Comparison of ENCODE assay signal across 10 mouse cellular contexts in genomic region chr1:182130830-182131229, GRCm38 (mm10). TPM values are rescaled to one million over a fixed set of nuclear protein-coding genes. Genes with fewer than 3 reads are reported as not detected.
A peak's percentile ranks its signal among the peaks of the same experiment; 100 is the strongest.
DNase-seq lines count a peak whose midpoint lies in the region; ATAC-seq lines count a peak whose summit lies in the region.
"Had no signal": no experiment of that assay in that cellular context is flagged by ENCODE, and none has a peak within 500 bp of the region (broad histone marks: within the 10 kb centered on the region; RNA-seq: fewer than 3 reads in every experiment).

No protein-coding gene starts in this region.

- H3K4me1 ChIP-seq in midbrain, embryonic 11.5 days (ENCODE audit: control insufficient read depth, insufficient read depth, low read length), result peaks cover 3% of the 10 kb centered on the region
- H3K4me1 ChIP-seq in midbrain, embryonic 16.5 days (ENCODE audit: control insufficient read depth, insufficient read depth, low read length), result peaks cover 7% of the 10 kb centered on the region
- H3K4me1 ChIP-seq in heart, embryonic 10.5 days, result peaks cover 8% of the 10 kb centered on the region

- no peak overlapping the region for H3K4me2 ChIP-seq in midbrain, embryonic 11.5 days
- no peak overlapping the region for H3K4me2 ChIP-seq in midbrain, embryonic 16.5 days (ENCODE audit: low read length)
- H3K4me2 ChIP-seq: embryonic facial prominence, embryonic 15.5 days had no signal

- H3K27ac ChIP-seq in midbrain, embryonic 11.5 days (ENCODE audit: low read depth, low read length), result no peak overlapping the region
- H3K27ac ChIP-seq in midbrain, embryonic 16.5 days (ENCODE audit: low read length), result no peak overlapping the region
- no peak overlapping the region for H3K27ac ChIP-seq in heart, embryonic 10.5 days
- H3K27ac ChIP-seq: embryonic facial prominence, embryonic 15.5 days had no signal

- H3K27me3 ChIP-seq in midbrain, embryonic 11.5 days (ENCODE audit: control insufficient read depth, insufficient read depth, low read length), result no peaks in the 10 kb centered on the region
- no peaks in the 10 kb centered on the region for H3K27me3 ChIP-seq in midbrain, embryonic 16.5 days (ENCODE audit: control insufficient read depth, insufficient read depth, low read depth, low read length)
- no peaks in the 10 kb centered on the region for H3K27me3 ChIP-seq in heart, embryonic 10.5 days (ENCODE audit: insufficient read depth, poor library complexity, severe bottlenecking)
- H3K27me3 ChIP-seq: embryonic facial prominence, embryonic 15.5 days; Patski had no signal

- peak; percentile 56 to 64 for DNase-seq in cerebellum, postnatal 10 days
- DNase-seq in cerebellum, adult 9-11 months, result no peak
- peak; percentile 84 for DNase-seq in midbrain, embryonic 11.5 days (ENCODE audit: low spot score, missing footprints)
- DNase-seq in testis, postnatal 10 days (ENCODE audit: low spot score), result peak; percentile 56
- DNase-seq in urinary bladder, adult 2 months (ENCODE audit: low spot score), result no peak
- no peak for DNase-seq in heart, embryonic 10.5 days (ENCODE audit: low spot score)

- no peak overlapping the region for H3K9ac ChIP-seq in midbrain, embryonic 11.5 days (ENCODE audit: low read length)
- H3K9ac ChIP-seq in midbrain, embryonic 16.5 days (ENCODE audit: low read depth, low read length), result no peak overlapping the region
- H3K9ac ChIP-seq: embryonic facial prominence, embryonic 15.5 days had no signal

- 58% methylated on average over 2 of the region's 2 CpGs for WGBS in midbrain, embryonic 11.5 days
- WGBS in midbrain, embryonic 16.5 days, result 46% methylated on average over 2 of the region's 2 CpGs
- WGBS in heart, embryonic 10.5 days, result 60% methylated on average over 2 of the region's 2 CpGs

- ATAC-seq in midbrain, embryonic 11.5 days (ENCODE audit: low FRiP score), result no peak
- no peak for ATAC-seq in midbrain, embryonic 16.5 days
- peak; percentile 37 to 73; a peak in 1 of 4 replicates for ATAC-seq in hematopoietic stem cell, adult 5-6 weeks (replicated peaks in 1 of 2; ENCODE audit: insufficient read depth in 1 of 2, low FRiP score in 2 of 2, low TSS enrichment in 1 of 2, low read depth in 1 of 2, poor library complexity in 2 of 2, severe bottlenecking in 2 of 2)
- ATAC-seq: Patski had no signal

- no peak overlapping the region for H3K4me3 ChIP-seq in midbrain, embryonic 11.5 days (ENCODE audit: low read depth, low read length)
- no peak overlapping the region for H3K4me3 ChIP-seq in midbrain, embryonic 16.5 days (ENCODE audit: low read depth, low read length)
- no peak overlapping the region for H3K4me3 ChIP-seq in heart, embryonic 10.5 days
- H3K4me3 ChIP-seq: embryonic facial prominence, embryonic 15.5 days had no signal

- H3K36me3 ChIP-seq in midbrain, embryonic 11.5 days (ENCODE audit: control insufficient read depth, insufficient read depth, low read length), result no peaks in the 10 kb centered on the region
- peaks cover 7% of the 10 kb centered on the region for H3K36me3 ChIP-seq in midbrain, embryonic 16.5 days (ENCODE audit: control insufficient read depth, insufficient read depth, low read length)
- peaks cover 48% of the 10 kb centered on the region for H3K36me3 ChIP-seq in heart, embryonic 10.5 days

- no peaks in the 10 kb centered on the region for H3K9me3 ChIP-seq in midbrain, embryonic 11.5 days (ENCODE audit: control insufficient read depth, low read length)
- no peaks in the 10 kb centered on the region for H3K9me3 ChIP-seq in midbrain, embryonic 16.5 days (replicated peaks; ENCODE audit: control insufficient read depth, low read length, poor library complexity, severe bottlenecking)
- no peaks in the 10 kb centered on the region for H3K9me3 ChIP-seq in heart, embryonic 10.5 days
- H3K9me3 ChIP-seq: embryonic facial prominence, embryonic 15.5 days had no signal

RNA-seq across cellular contexts. Expression of gene Srp9, which starts 6.3 kb away (rescaled TPM):
- 158 and 189 TPM in 2 replicates for polyA plus RNA-seq in midbrain, embryonic 11.5 days (2014; fragmentation: Nextera tagmentation; extraction: Ambion mirVana)
- 132 and 139 TPM in 2 replicates for polyA plus RNA-seq in midbrain, embryonic 16.5 days (2015; fragmentation: Nextera tagmentation; extraction: Ambion mirVana)
- total RNA-seq in hematopoietic stem cell, adult 5-6 weeks (2017), result 82.5 and 154 TPM in 2 replicates
- 78.6 and 81.2 TPM in 2 replicates for polyA plus RNA-seq in urinary bladder, adult 2 months (2012; rRNA removed)
- 121 and 128 TPM in 2 replicates for polyA plus RNA-seq in heart, embryonic 10.5 days (2016; fragmentation: Nextera tagmentation; extraction: Ambion mirVana)

RNA-seq across cellular contexts. Expression of gene Vmn1r1, which starts 33.5 kb away (rescaled TPM):
- polyA plus RNA-seq in midbrain, embryonic 11.5 days (2014; fragmentation: Nextera tagmentation; extraction: Ambion mirVana), result not detected in 2 replicates
- not detected in 2 replicates for polyA plus RNA-seq in midbrain, embryonic 16.5 days (2015; fragmentation: Nextera tagmentation; extraction: Ambion mirVana)
- not detected in 2 replicates for total RNA-seq in hematopoietic stem cell, adult 5-6 weeks (2017)
- polyA plus RNA-seq in urinary bladder, adult 2 months (2012; rRNA removed), result not detected in 2 replicates
- not detected in 2 replicates for polyA plus RNA-seq in heart, embryonic 10.5 days (2016; fragmentation: Nextera tagmentation; extraction: Ambion mirVana)
- polyA plus RNA-seq: embryonic facial prominence, embryonic 15.5 days; Patski had no signal

Comparison
In these comparisons a context has a peak if more than half of its experiments do, and no peak if none do; other contexts are left out.
1. DNase-seq: peak in cerebellum, postnatal 10 days (2 of 2), midbrain, embryonic 11.5 days (single experiment) and testis, postnatal 10 days (single experiment); none in cerebellum, adult 9-11 months (single experiment), urinary bladder, adult 2 months (single experiment) and heart, embryonic 10.5 days (single experiment).
2. ATAC-seq: peak in hematopoietic stem cell, adult 5-6 weeks (2 of 2); none in midbrain, embryonic 11.5 days (single experiment) and midbrain, embryonic 16.5 days (single experiment).